Mouse (Mus musculus) heart, embryonic 15.5 days (tissue): ENCODE data around the gene Idh2. TPM values are rescaled to one million over a fixed set of nuclear protein-coding genes. Genes with fewer than 3 reads are reported as not detected.

ENCODE experiments used
- ATAC-seq: fragments of 200-750 bp; cut with Nextera tagmentation; replicated peaks from 2 replicates; pipeline ENCODE4 v1.8.0; 2017; ENCODE audit warnings: low read depth, moderate TSS enrichment; ENCODE audit not compliant: insufficient number of reproducible peaks, insufficient read depth, low FRiP score
- H3K27ac ChIP-seq: fragments of 300-500 bp; sonication (generic); 2 replicates; pipeline ENCODE4 v1.5.1; 2015; ENCODE audit warnings: mild to moderate bottlenecking, inconsistent platforms
- H3K27me3 ChIP-seq: fragments of 300-500 bp; sonication (generic); 2 replicates; pipeline ENCODE4 v1.6.1; 2015; ENCODE audit warnings: inconsistent platforms
- H3K36me3 ChIP-seq: fragments of 300-500 bp; sonication (generic); 2 replicates; pipeline ENCODE4 v1.6.1; 2015; ENCODE audit warnings: mild to moderate bottlenecking, inconsistent platforms
- H3K4me1 ChIP-seq: fragments of 300-500 bp; sonication (generic); replicated peaks from 2 replicates; pipeline ENCODE4 v1.6.1; 2015; ENCODE audit warnings: inconsistent platforms
- H3K4me2 ChIP-seq: fragments of 300-500 bp; sonication (generic); 2 replicates; pipeline ENCODE4 v1.6.1; 2015; ENCODE audit warnings: inconsistent platforms, mild to moderate bottlenecking, moderate library complexity
- H3K4me3 ChIP-seq: fragments of 300-500 bp; sonication (generic); 2 replicates; pipeline ENCODE4 v1.5.1; 2015; ENCODE audit warnings: mild to moderate bottlenecking, inconsistent platforms
- H3K9ac ChIP-seq: fragments of 300-500 bp; sonication (generic); 2 replicates; pipeline ENCODE4 v1.6.1; 2015; ENCODE audit warnings: mild to moderate bottlenecking, inconsistent platforms
- H3K9me3 ChIP-seq: fragments of 300-500 bp; sonication (generic); replicated peaks from 2 replicates; pipeline ENCODE4 v1.6.1; 2016; ENCODE audit warnings: inconsistent platforms
- WGBS: fragments of 180-500 bp; shearing (Covaris S2); methylation state at CpG from one replicate; pipeline ENCODE4 v1.1.7; 2015; ENCODE audit warnings: mixed read lengths; 5-methylcytosine and 5-hydroxymethylcytosine counted together
- polyA plus RNA-seq: library from polyadenylated mRNA; unstranded; fragments of >200 nt; fragmentation: Nextera tagmentation; extraction: Ambion mirVana; gene quantifications from 2 replicates; pipeline ENCODE4 v1.2.1, GENCODE M21; 2015

The Idh2 gene
- polyA plus RNA-seq, 1 experiment from 2014 or later, result 2,234 TPM

DNA sequence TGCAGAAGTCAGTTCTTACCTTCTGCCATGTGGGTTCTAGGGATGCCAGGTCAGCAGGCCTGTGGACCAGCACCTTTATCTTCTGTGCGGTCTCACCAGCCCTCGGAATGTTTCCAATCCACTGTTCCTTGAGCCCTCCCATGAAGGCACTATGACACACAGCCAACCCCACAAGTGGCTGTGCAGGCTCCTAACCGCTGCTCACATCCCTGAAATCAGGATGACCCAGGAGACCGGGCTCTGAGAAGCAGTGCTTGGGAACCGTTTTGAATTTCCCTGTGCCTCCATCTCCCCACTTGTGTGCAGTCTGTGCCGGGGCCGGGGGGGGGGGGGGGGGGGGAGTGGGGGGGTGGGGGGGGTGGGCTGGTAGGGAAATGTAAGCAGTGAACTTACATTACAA, 46.9 kb downstream of the Idh2 start:
- no peak overlapping the region for H3K27ac ChIP-seq
- H3K27me3 ChIP-seq, result no peaks in the 10 kb centered on the region
- H3K4me2 ChIP-seq, result no peak overlapping the region
- peaks cover 61% of the 10 kb centered on the region for H3K4me1 ChIP-seq
- H3K36me3 ChIP-seq, result no peaks in the 10 kb centered on the region
- 64% methylated on average over 5 of the region's 7 CpGs for WGBS
- no peak overlapping the region for H3K4me3 ChIP-seq
- no peaks in the 10 kb centered on the region for H3K9me3 ChIP-seq
- no peak for ATAC-seq
- H3K9ac ChIP-seq, result no peak overlapping the region

DNA sequence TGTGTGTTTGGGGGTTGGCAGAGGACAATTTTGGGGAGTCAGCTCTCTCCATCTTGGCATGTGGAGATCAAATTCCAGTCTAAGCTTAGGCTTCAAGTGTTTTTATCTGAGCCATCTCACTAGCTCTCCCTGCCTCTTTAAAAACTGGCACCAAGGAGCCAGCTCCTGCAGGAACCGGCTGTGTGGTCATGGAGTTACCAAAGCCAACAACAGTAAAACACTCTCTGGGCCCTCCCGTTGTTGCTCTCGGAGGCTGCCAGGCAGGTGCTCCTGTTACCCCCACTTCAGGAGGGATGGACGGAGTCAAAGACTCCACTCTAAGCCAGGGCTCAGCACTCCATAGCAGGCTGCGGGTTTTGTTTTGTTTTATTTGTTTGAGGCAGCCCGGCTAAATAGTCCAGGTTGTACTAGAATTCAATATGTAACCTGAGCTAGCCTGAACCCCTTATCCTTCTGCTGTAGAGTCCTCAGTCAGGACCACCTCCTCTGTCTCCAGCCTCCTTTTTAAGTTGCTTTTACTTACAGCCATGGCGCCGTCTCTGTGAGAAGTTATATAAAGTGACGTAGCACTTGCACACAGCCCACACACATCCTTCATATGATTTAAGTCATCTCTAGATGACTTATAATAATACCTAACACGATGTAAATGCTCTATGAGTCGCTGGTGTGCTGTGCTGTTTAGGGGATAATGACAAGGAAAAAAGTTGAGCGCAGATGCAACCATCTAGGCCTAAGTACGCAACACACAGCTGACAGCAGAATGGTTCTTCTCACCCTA, 48.3 kb downstream of the Idh2 start:
- Histone ChIP-seq H3K9ac (no peak overlapping the region), H3K27ac (peak overlapping the region; percentile 6; the same call in 1 of the 2 replicates), H3K36me3 (no peaks in the 10 kb centered on the region), H3K4me2 (no peak overlapping the region), H3K27me3 (no peaks in the 10 kb centered on the region), H3K9me3 (no peaks in the 10 kb centered on the region), H3K4me3 (no peak overlapping the region), H3K4me1 (peaks cover 59% of the 10 kb centered on the region)
- 76% methylated on average over 13 of the region's 13 CpGs for WGBS
- no peak for ATAC-seq

DNA sequence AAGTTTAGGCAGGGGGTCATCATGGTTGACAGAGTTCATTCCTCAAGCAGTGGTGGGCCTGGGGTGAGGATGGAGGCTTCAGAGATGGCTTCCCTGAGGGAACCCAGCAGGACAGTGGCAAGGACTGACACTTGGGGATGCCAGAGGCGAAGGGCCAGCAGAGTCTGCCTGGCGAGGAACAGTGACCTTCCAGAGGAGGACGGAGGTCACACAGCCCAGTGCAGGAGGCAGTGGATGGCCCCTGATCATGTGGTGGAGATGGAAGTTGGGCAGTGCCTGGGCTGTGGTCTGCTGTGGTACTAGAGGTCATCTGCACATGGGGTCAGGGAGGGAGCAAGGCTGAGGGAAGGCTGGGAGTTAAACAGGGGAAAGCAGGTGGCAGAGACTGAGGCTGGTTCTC, 49.9 kb downstream of the Idh2 start:
- H3K36me3 ChIP-seq, result no peaks in the 10 kb centered on the region
- ATAC-seq, result no peak
- H3K27me3 ChIP-seq, result no peaks in the 10 kb centered on the region
- 61% methylated on average over 3 of the region's 3 CpGs for WGBS
- H3K9me3 ChIP-seq, result no peaks in the 10 kb centered on the region
- peaks cover 67% of the 10 kb centered on the region for H3K4me1 ChIP-seq
- no peak overlapping the region for H3K4me3 ChIP-seq
- no peak overlapping the region for H3K4me2 ChIP-seq
- no peak overlapping the region for H3K27ac ChIP-seq
- no peak overlapping the region for H3K9ac ChIP-seq

DNA sequence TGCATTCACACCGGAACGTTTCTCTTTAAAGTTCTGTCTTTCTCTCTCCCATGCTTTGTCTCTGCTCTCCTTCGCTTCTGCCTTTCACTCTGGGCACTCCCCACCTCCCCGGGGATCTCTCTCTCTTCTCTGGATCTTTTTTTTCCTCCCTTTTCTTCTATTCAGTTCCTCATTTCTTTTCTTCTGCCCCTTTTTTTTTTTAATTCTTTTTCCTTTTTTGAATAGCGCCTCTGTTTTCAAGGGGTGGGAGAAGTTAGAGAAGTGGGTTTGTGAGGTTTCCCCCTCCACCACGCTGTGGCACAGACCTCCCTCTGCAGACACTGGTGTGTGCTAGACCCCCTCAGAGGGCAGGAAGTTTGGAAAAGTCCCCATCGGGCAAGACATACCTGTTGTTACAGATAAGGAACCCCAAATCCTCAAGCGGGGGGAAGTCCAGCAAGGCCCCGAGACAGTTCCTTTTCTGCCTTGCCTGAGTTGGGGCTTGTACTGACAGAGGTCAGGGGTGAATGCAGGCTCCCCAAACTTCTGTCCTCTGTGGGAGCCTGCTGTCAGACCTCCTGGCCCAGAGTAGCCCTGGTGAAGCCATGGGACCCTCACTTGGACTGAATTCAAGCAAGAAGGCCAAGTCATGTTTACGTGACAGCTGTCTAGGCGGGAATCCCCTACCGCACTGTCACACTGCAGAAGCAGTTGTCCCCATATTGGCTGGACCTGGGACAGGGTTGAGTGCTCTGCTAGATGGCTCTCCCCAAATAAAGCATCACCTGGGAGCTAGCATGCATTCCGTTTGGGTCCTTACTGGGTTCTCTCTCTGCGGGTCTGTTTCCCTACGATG, 51.1 kb downstream of the Idh2 start:
- Histone ChIP-seq H3K4me1 (peaks cover 66% of the 10 kb centered on the region), H3K27ac (no peak overlapping the region), H3K27me3 (no peaks in the 10 kb centered on the region), H3K9me3 (no peaks in the 10 kb centered on the region), H3K36me3 (no peaks in the 10 kb centered on the region), H3K4me3 (no peak overlapping the region), H3K4me2 (no peak overlapping the region), H3K9ac (no peak overlapping the region)
- WGBS, result 68% methylated on average over 15 of the region's 15 CpGs
- no peak for ATAC-seq

DNA sequence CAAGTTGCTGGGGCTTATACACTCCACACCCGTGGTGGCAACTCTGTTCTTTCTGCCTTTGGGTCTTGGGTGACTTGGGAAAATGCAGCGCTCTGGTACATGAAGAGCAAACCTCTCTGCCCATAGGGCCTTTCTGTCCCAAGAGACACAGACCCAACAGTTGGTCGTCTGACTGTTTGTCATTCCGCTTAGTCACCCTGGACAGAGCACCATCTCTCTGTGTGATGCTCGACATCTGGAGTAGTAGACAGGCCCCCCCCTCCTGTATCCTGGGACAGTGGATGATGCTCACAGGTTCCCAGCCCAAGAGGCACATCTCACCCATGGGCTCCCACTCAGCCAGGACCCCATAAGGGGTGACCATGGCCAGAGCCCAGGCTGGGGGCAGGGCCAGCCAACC, 51.9 kb downstream of the Idh2 start:
- Histone ChIP-seq H3K4me1 (peaks cover 68% of the 10 kb centered on the region), H3K36me3 (no peaks in the 10 kb centered on the region), H3K9me3 (no peaks in the 10 kb centered on the region), H3K27ac (no peak overlapping the region), H3K27me3 (no peaks in the 10 kb centered on the region), H3K9ac (no peak overlapping the region), H3K4me3 (no peak overlapping the region), H3K4me2 (no peak overlapping the region)
- ATAC-seq, result no peak
- 74% methylated on average over 5 of the region's 5 CpGs for WGBS

DNA sequence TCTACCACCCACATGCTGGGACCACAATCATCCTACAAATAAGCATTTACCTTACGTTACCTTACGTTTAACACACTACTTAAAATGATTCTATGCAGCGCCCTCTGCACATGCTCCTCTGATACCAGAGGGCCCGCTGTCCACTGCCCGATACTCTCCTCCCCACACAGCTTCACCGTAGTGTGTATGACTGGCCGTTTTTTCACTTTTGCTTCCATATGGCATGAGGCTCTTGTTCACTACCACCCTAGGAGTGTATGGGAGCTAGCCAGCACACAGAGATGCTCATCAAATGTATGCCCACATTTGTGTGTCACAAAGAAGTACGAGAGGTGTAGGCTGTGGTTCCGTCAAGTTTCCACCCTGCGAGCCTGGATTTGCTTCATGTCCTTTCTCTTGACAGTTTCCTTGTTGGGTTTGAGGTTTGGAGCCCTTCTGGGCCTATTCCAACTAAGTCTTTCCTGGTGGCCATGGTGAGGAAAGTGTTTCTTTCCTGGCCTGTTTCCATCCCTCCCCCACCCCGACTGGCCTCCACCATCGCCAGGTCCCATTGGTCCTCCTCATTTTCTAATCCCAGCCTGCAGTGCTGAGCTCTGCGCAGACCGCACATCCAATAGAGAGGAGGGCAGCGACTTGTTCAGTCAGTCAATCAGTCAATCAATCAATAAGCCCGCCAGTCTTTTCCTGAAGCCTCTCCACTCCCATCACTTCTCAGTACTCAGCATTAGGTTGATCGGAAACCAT, 52.9 kb downstream of the Idh2 start:
- Histone ChIP-seq H3K9ac (no peak overlapping the region), H3K36me3 (no peaks in the 10 kb centered on the region), H3K9me3 (no peaks in the 10 kb centered on the region), H3K27me3 (no peaks in the 10 kb centered on the region), H3K27ac (no peak overlapping the region), H3K4me3 (no peak overlapping the region), H3K4me1 (peaks cover 74% of the 10 kb centered on the region), H3K4me2 (no peak overlapping the region)
- WGBS, result 89% methylated on average over 17 of the region's 17 CpGs
- ATAC-seq, result no peak

DNA sequence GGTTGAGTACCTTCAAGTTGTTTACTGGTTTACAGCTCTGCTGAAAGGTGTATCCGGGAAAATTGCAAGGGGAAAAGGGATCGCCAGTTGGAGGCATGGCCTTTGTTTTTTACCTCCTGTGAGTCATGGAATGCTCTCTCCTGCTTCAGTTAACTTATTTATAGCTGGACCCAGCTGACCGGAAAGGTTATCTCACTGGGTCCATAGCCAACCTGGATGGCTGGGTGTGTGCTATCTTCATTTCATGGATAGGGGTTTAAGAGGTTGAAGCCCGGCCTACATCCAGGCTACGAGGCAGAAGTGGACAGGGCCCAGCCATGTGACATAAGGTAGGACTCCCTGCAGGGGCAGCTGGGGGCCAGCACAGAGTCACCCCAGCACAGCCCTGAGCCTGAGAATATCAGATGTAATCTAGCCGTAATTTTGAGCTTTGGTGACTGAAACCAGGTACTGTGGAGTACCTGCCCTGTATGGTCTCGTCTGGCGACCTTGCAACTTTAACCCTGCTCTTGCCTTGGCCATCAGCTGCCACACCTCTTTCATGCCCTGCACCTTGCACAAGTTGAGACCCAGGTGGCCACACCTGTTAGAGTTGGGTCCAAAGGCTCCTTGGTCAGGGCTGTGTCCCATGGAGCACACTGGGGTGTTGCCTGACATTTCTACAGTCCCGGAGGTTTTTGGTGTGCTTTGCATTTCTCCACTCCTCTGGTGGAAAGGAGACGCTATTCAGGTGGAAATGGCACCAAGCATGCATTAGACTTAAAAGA, 55.0 kb downstream of the Idh2 start:
- no peaks in the 10 kb centered on the region for H3K27me3 ChIP-seq
- H3K9ac ChIP-seq, result no peak overlapping the region
- H3K36me3 ChIP-seq, result no peaks in the 10 kb centered on the region
- H3K4me3 ChIP-seq, result no peak overlapping the region
- H3K27ac ChIP-seq, result peak overlapping the region; percentile 88
- no peak overlapping the region for H3K4me2 ChIP-seq
- 50% methylated on average over 10 of the region's 10 CpGs for WGBS
- H3K4me1 ChIP-seq, result peaks cover 80% of the 10 kb centered on the region
- peak; percentile 56 for ATAC-seq
- H3K9me3 ChIP-seq, result no peaks in the 10 kb centered on the region

DNA sequence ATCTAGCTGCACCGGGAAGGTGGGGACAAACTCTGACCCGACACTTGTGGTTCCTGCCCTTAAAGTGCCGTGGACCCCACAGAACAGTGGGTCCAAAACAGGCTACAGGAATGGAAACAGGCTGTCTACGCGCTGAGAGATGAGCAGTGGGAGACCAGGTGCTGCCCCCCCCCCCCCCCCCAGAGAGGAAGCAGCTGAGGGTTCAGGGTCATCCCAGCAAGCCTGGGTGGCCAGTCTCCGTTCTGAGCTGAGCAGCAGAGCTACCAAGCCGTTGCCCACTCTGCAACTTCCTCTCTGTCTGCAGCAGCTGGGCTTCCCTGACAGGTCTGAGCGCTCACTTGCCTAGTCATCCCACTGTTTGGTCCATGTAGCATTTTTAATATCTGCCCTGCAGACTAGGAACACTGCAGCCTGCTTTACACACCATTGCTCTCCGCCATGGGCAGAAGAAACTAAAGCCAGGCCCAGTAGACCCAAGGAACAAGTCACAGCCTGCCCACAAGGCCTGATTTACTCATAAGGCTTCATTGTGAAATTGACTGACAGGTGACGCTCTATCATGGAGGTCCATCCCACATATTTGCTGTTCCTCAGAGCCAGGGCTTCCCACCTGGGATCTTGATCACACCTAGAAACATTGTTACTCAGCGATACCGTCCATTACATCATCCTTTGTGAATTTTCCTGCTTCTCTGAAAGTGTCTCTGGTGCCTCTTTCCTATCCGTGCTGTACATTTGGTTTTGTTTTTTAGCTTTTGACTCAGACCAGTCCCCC, 55.9 kb downstream of the Idh2 start:
- no peaks in the 10 kb centered on the region for H3K36me3 ChIP-seq
- H3K4me3 ChIP-seq, result no peak overlapping the region
- no peak overlapping the region for H3K4me2 ChIP-seq
- peaks cover 73% of the 10 kb centered on the region for H3K4me1 ChIP-seq
- H3K27ac ChIP-seq, result peak overlapping the region; percentile 88
- no peak for ATAC-seq
- WGBS, result 54% methylated on average over 13 of the region's 13 CpGs
- no peaks in the 10 kb centered on the region for H3K27me3 ChIP-seq
- H3K9me3 ChIP-seq, result no peaks in the 10 kb centered on the region
- H3K9ac ChIP-seq, result no peak overlapping the region

DNA sequence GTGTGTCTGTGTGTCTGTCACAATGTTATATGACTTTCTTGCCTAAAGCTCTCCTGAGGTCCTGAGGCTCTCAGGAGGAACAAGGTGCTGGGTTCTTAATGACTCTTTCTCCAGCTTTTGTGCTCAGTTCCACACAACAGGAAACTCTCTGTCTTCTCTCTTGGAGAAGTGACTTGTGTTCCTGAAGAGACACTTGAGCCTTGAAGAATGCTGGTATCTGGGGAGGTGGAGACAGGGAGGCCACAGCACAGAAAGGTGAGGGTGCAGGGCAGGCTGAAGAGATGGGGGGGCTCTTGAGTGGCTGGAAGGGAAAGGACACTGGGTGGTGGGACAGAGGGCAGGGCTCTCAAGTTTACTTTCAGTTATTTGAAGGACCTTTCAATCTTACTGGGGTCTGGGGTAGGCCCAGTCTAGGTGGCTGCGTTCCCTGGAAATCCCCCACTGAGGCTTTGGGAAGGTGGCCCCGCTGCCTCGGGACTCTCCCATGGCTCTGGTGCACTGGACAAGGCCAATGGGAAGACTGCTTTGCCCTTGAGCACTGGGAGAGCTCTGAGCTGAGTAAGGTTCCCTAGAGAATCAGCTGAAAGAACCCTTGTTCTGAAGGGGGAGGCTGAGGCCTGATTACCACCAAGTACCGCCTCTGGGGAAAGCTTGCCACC, 56.7 kb downstream of the Idh2 start:
- Histone ChIP-seq H3K27me3 (no peaks in the 10 kb centered on the region), H3K9me3 (no peaks in the 10 kb centered on the region), H3K4me2 (no peak overlapping the region), H3K4me1 (peaks cover 71% of the 10 kb centered on the region), H3K36me3 (no peaks in the 10 kb centered on the region), H3K27ac (peak overlapping the region; percentile 88), H3K4me3 (no peak overlapping the region), H3K9ac (0 out of 2 replicates have a peak overlapping the region, but pooled peaks have one; percentile 14)
- 69% methylated on average over 4 of the region's 4 CpGs for WGBS
- ATAC-seq, result no peak

DNA sequence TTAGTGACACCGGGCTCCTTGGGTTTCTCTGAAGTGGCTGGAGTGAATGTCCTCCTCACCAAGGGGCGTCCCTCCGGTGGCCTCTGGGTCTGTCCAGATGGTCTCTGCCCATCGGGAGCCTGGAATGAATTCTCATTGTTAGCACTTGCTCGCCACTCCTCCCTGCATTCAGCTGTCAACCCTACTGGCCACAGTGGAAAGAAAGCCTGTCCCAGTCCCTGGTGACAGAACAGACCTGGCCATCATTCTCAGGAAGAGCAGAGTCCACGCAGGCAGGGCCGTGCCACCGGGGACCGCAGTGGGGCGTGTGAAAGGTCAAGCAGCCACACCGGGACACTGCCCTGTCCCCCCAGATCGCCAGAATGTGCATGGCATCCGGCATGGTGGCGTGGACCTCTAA, 57.4 kb downstream of the Idh2 start:
- H3K27me3 ChIP-seq, result no peaks in the 10 kb centered on the region
- WGBS, result 40% methylated on average over 14 of the region's 14 CpGs
- peaks cover 77% of the 10 kb centered on the region for H3K4me1 ChIP-seq
- H3K4me2 ChIP-seq, result peak overlapping the region; percentile 21
- no peak overlapping the region; the same call in 1 of the 2 replicates for H3K9ac ChIP-seq
- H3K4me3 ChIP-seq, result no peak overlapping the region
- H3K9me3 ChIP-seq, result no peaks in the 10 kb centered on the region
- H3K27ac ChIP-seq, result peak overlapping the region; percentile 88
- H3K36me3 ChIP-seq, result no peaks in the 10 kb centered on the region
- no peak for ATAC-seq
